Mouse (Mus musculus): ENCODE measurements around the gene Gtpbp4.

The Gtpbp4 gene

DNA sequence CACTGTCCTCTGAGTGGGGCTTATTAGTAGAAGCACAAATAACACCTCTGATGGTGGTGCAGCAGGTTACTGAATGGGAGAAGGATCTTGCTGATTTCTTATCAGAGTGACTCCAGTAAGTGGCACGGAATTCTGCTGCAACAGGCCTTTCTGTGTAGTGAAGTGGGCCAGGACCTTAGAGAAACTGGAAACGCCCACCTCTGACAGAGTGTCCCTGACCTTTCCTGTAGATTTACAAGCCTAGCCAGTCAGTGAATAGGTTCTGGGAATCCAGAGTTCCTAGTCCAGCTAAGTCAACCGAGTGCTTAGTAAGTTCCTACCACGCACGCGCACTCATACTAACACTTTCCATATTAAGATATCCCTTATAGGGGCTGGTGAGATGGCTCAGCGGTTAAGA, 25.7 kb upstream of the Gtpbp4 start:
- no peak for TF ChIP-seq POU5F1 (IDR thresholded peaks at IDR 0.05; ENCODE audit: borderline replicate concordance, low read length)
- no peak for TF ChIP-seq NANOG (IDR thresholded peaks at IDR 0.05; ENCODE audit: borderline replicate concordance, low read length)
- TF ChIP-seq CTCF (conservative IDR thresholded peaks at IDR 0.05; ENCODE audit: low read length) = no peak

DNA sequence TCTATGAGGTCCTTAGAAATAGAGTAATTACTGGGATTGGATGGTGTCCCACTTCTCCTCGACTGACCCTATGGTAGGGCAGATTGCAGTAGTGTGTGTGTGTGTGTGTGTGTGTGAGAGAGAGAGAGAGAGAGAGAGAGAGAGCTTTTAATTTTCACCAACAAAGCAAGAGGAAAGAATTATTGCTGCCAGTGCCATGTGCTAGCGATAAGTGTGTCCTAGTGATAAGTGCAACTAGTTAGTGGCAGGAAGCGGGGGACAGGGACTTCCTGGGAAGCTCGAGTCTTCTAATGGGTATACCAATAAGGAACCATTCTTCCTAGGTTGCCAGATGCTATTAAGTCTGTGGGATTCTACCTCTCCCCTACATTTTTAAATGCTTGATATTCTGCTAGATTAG, 23.8 kb upstream of the Gtpbp4 start:
- no peaks in the 10 kb centered on the region for H3K36me3 ChIP-seq (ENCODE audit: insufficient read depth, low read length)
- TF ChIP-seq NANOG (IDR thresholded peaks at IDR 0.05; ENCODE audit: borderline replicate concordance, low read length) (no peak), CTCF (conservative IDR thresholded peaks at IDR 0.05; ENCODE audit: low read length) (no peak), POU5F1 (IDR thresholded peaks at IDR 0.05; ENCODE audit: borderline replicate concordance, low read length) (no peak)

More for the DNA sequence above, 25.7 kb upstream of the Gtpbp4 start:
- H3K9me3 ChIP-seq (ENCODE audit: low read length) = no peaks in the 10 kb centered on the region
- no peak overlapping the region for H3K4me3 ChIP-seq (replicated peaks; ENCODE audit: low read length)
- peaks cover 15% of the 10 kb centered on the region for H3K4me1 ChIP-seq (replicated peaks; ENCODE audit: low read depth, low read length)
- H3K36me3 ChIP-seq (ENCODE audit: insufficient read depth, low read length) = no peaks in the 10 kb centered on the region
- no peaks in the 10 kb centered on the region for H3K27me3 ChIP-seq (ENCODE audit: insufficient read depth, low read length)

DNA sequence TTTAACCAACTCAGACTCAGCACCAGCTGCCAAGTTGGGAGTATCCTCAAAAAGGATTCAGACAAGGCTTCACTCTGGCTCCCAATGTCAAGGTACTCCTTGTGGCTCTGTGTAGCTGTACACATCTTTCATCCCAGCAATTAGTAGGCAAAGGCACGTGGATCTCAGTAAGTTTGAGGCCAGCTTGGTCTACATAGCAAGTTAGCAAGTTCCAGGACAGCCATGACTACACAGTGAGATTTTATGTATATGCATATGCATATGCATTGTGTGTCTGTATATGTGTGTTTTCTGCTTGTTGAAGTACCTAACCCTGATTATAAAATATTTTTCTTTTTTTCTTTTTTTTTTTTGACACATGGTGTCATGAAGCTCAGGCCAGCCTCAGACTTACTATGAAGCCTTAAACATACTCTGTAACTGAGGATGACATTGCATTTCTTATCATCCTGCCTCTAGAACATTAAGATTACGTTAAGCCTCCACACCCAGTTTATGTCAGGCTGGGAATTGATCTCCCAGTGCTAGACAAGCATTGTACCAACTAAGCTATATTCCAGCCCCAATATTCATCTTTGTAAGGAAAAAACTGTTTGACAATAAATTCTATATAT, 23.2 kb upstream of the Gtpbp4 start:
- no peak overlapping the region for H3K4me3 ChIP-seq (replicated peaks; ENCODE audit: low read length)
- H3K27me3 ChIP-seq (ENCODE audit: insufficient read depth, low read length) = no peaks in the 10 kb centered on the region
- H3K9me3 ChIP-seq (ENCODE audit: low read length) = no peaks in the 10 kb centered on the region
- H3K4me1 ChIP-seq (replicated peaks; ENCODE audit: low read depth, low read length) = peaks cover 23% of the 10 kb centered on the region
- no peak for TF ChIP-seq NANOG (IDR thresholded peaks at IDR 0.05; ENCODE audit: borderline replicate concordance, low read length)
- TF ChIP-seq CTCF (conservative IDR thresholded peaks at IDR 0.05; ENCODE audit: low read length) = no peak
- H3K36me3 ChIP-seq (ENCODE audit: insufficient read depth, low read length) = no peaks in the 10 kb centered on the region

More for the DNA sequence above, 23.8 kb upstream of the Gtpbp4 start:
- no peak overlapping the region for H3K4me3 ChIP-seq (replicated peaks; ENCODE audit: low read length)
- H3K27me3 ChIP-seq (ENCODE audit: insufficient read depth, low read length) = no peaks in the 10 kb centered on the region
- peaks cover 17% of the 10 kb centered on the region for H3K4me1 ChIP-seq (replicated peaks; ENCODE audit: low read depth, low read length)
- no peaks in the 10 kb centered on the region for H3K9me3 ChIP-seq (ENCODE audit: low read length)

DNA sequence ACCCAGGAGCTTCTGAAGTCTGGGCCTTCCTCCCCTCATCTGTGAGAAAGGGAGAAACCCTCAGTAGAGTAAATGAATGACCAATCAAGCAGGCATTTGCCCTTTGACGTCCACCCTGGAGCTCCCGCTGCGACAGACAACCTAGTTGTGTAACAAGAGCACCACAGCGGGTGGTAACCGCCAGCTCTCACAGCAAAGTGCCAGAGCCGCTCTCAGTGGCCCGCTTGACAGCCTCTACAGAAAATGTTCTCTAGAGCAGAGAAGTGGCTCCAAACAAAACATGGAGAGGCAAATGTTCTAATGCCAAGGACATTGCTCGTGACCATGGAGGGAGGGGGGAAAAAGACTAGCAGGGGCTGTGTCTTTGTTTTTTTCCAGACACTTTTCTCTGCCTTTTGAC, 21.3 kb upstream of the Gtpbp4 start:
- no peak for TF ChIP-seq CTCF (conservative IDR thresholded peaks at IDR 0.05; ENCODE audit: low read length)
- TF ChIP-seq POU5F1 (IDR thresholded peaks at IDR 0.05; ENCODE audit: borderline replicate concordance, low read length) = no peak
- TF ChIP-seq NANOG (IDR thresholded peaks at IDR 0.05; ENCODE audit: borderline replicate concordance, low read length) = peak; percentile 33; the same call in 1 of the 2 replicates
- Histone ChIP-seq H3K4me3 (replicated peaks; ENCODE audit: low read length) (no peak overlapping the region), H3K4me1 (replicated peaks; ENCODE audit: low read depth, low read length) (peaks cover 37% of the 10 kb centered on the region), H3K27me3 (ENCODE audit: insufficient read depth, low read length) (no peaks in the 10 kb centered on the region), H3K9me3 (ENCODE audit: low read length) (no peaks in the 10 kb centered on the region), H3K36me3 (ENCODE audit: insufficient read depth, low read length) (no peaks in the 10 kb centered on the region)

DNA sequence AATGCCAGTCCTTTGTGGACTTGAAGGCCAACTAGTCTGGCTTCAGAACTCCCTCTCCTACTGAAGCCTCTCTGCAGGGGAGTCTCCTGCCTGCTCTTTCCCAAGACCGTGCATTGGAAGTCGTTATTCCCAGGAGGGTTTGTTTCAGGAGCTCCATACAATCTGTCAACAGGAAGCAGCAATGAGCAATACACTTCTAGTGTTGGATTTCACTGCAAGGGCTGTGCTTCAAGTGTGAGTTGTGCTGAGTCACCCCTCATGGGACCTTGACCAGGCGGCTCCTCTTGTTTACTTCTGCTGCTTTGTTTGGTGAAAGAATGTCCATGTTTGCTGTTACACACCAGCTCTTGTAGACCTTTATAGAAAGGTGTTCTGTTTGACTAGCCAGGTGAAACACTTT, 18.5 kb upstream of the Gtpbp4 start:
- TF ChIP-seq POU5F1 (IDR thresholded peaks at IDR 0.05; ENCODE audit: borderline replicate concordance, low read length) = no peak
- no peak for TF ChIP-seq CTCF (conservative IDR thresholded peaks at IDR 0.05; ENCODE audit: low read length)
- TF ChIP-seq NANOG (IDR thresholded peaks at IDR 0.05; ENCODE audit: borderline replicate concordance, low read length) = no peak

DNA sequence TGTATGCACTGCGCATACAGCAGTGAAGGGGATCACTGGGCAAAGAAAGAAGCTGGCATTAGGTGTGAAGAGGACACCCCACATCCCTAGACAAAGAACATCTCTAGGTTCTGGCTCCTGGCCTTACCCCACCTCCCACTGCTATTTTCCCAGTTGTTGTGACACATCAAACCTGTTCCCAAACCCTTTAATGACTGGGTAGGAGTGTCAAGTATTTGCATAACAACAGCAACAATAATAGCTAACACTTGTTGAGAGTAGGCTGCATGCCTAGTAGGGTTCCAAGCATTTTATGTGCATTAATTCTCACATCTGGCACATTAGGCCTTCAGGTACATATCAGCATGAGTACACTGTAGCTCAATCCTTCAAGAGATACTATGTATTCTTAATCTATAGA, 17.6 kb upstream of the Gtpbp4 start:
- Histone ChIP-seq H3K9me3 (ENCODE audit: low read length) (no peaks in the 10 kb centered on the region), H3K4me3 (replicated peaks; ENCODE audit: low read length) (no peak overlapping the region), H3K27me3 (ENCODE audit: insufficient read depth, low read length) (peaks cover 8% of the 10 kb centered on the region), H3K36me3 (ENCODE audit: insufficient read depth, low read length) (no peaks in the 10 kb centered on the region), H3K4me1 (replicated peaks; ENCODE audit: low read depth, low read length) (peaks cover 37% of the 10 kb centered on the region)
- TF ChIP-seq NANOG (IDR thresholded peaks at IDR 0.05; ENCODE audit: borderline replicate concordance, low read length) (peak; percentile 63; the same call in 1 of the 2 replicates), POU5F1 (IDR thresholded peaks at IDR 0.05; ENCODE audit: borderline replicate concordance, low read length) (no peak)

More for the DNA sequence above, 18.5 kb upstream of the Gtpbp4 start:
- no peaks in the 10 kb centered on the region for H3K9me3 ChIP-seq (ENCODE audit: low read length)
- no peak overlapping the region for H3K4me3 ChIP-seq (replicated peaks; ENCODE audit: low read length)
- H3K36me3 ChIP-seq (ENCODE audit: insufficient read depth, low read length) = no peaks in the 10 kb centered on the region
- H3K27me3 ChIP-seq (ENCODE audit: insufficient read depth, low read length) = peaks cover 8% of the 10 kb centered on the region
- H3K4me1 ChIP-seq (replicated peaks; ENCODE audit: low read depth, low read length) = peaks cover 37% of the 10 kb centered on the region

DNA sequence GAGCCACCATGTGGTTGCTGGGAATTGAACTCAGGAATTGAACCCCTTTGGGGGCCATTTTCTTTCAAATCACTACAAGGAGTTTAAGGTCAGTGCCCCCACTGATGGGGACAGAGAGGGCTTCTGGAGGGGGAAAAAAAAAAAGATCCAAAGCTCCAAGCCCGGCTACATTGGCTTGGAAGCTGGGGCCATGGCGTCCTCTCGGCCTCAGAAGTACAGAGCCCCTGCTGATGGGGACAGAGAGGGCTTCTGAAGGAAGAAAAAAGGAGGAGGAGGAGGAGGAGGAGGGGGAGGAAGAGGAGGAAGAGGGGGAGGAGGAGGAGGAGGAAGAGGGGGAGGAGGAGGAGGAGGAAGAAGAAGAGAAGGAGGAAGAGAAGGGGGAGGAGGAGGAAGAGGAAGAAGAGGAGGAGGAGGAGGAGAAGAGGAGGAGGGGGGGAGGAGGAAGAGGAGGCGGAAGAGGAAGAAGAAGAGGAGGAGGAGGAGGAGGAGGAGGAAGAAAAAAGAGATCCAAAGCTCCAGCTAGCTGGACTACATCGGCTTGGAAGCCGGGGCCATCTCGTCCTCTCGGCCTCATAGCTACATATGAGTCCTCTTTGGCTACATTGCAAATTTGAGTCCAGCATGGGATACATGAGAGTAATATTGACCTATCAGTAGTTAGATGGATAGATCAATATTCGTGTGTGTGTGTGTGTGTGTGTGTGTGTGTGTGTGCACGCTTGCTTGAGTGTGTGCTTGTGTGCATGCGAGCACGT, 15.9 kb upstream of the Gtpbp4 start:
- peaks cover 24% of the 10 kb centered on the region for H3K4me1 ChIP-seq (replicated peaks; ENCODE audit: low read depth, low read length)

DNA sequence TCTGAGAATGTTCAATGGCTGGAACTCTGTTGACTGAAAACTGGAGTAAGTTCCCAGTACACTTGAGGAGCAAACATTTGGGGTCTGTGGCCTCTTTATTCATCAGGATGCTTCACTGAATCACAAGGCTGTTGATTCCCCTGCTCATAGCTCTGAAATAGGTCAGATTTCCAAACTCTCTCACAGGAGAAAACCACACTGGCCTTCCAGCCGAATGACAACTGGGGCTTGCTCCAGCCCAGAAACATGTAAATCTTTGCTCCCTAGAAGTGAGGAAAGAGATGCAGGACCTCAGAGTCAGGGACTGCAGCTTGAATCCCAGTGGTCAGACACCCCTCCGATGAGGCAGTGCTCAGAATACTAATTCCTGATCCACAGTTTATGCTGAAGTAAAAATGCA, 7.4 kb upstream of the Gtpbp4 start:
- 0 out of 2 replicates have a peak, but pooled peaks cover 2% of the 10 kb centered on the region for H3K27me3 ChIP-seq (ENCODE audit: insufficient read depth, low read length)
- TF ChIP-seq CTCF (conservative IDR thresholded peaks at IDR 0.05; ENCODE audit: low read length) (no peak), NANOG (IDR thresholded peaks at IDR 0.05; ENCODE audit: borderline replicate concordance, low read length) (no peak), POU5F1 (IDR thresholded peaks at IDR 0.05; ENCODE audit: borderline replicate concordance, low read length) (no peak)

More for the DNA sequence above, 15.9 kb upstream of the Gtpbp4 start:
- Histone ChIP-seq H3K4me3 (replicated peaks; ENCODE audit: low read length) (no peak overlapping the region), H3K9me3 (ENCODE audit: low read length) (no peaks in the 10 kb centered on the region), H3K36me3 (ENCODE audit: insufficient read depth, low read length) (no peaks in the 10 kb centered on the region), H3K27me3 (ENCODE audit: insufficient read depth, low read length) (peaks cover 10% of the 10 kb centered on the region)
- no peak for TF ChIP-seq POU5F1 (IDR thresholded peaks at IDR 0.05; ENCODE audit: borderline replicate concordance, low read length)
- no peak for TF ChIP-seq CTCF (conservative IDR thresholded peaks at IDR 0.05; ENCODE audit: low read length)
- TF ChIP-seq NANOG (IDR thresholded peaks at IDR 0.05; ENCODE audit: borderline replicate concordance, low read length) = no peak

More for the DNA sequence above, 7.4 kb upstream of the Gtpbp4 start:
- Histone ChIP-seq H3K9me3 (ENCODE audit: low read length) (no peaks in the 10 kb centered on the region), H3K36me3 (ENCODE audit: insufficient read depth, low read length) (no peaks in the 10 kb centered on the region), H3K4me1 (replicated peaks; ENCODE audit: low read depth, low read length) (peaks cover 25% of the 10 kb centered on the region), H3K4me3 (replicated peaks; ENCODE audit: low read length) (no peak overlapping the region)

Measured in E14TG2a.4 (cell line).